In genomic region chr8:62080195-62080802, GRCm38 (mm10) we compare ENCODE assay signal across 8 mouse cellular contexts. TPM values are rescaled to one million over a fixed set of nuclear protein-coding genes. Genes with fewer than 3 reads are reported as not detected.
A peak's percentile ranks its signal among the peaks of the same experiment; 100 is the strongest.
DNase-seq lines count a peak whose midpoint lies in the region; ATAC-seq and TF ChIP-seq lines count a peak whose summit lies in the region.

No protein-coding gene starts in this region.

- H3K4me1 ChIP-seq in midbrain, postnatal 0 days (ENCODE audit: insufficient read depth, low read length) = no peaks in the 10 kb centered on the region

- H3K4me2 ChIP-seq in midbrain, postnatal 0 days (ENCODE audit: low read depth, low read length, poor library complexity, severe bottlenecking) = no peak overlapping the region

- TF ChIP-seq CTCF in midbrain, postnatal 0 days (IDR thresholded peaks at IDR 0.05) = peak; percentile 85

- H3K36me3 ChIP-seq in midbrain, postnatal 0 days (ENCODE audit: insufficient read depth, low read length) = no peaks in the 10 kb centered on the region

- H3K9me3 ChIP-seq in midbrain, postnatal 0 days (ENCODE audit: low read length) = no peaks in the 10 kb centered on the region

- no peak overlapping the region for H3K4me3 ChIP-seq in midbrain, postnatal 0 days (ENCODE audit: low read depth, low read length)

- no peaks in the 10 kb centered on the region for H3K27me3 ChIP-seq in midbrain, postnatal 0 days (ENCODE audit: insufficient read depth, low read length)

- H3K27ac ChIP-seq in midbrain, postnatal 0 days (ENCODE audit: low read depth, low read length) = no peak overlapping the region

- no peak overlapping the region for H3K9ac ChIP-seq in midbrain, postnatal 0 days (replicated peaks; ENCODE audit: low read length, poor library complexity, severe bottlenecking)

- WGBS in midbrain, postnatal 0 days = 41% methylated on average over 3 of the region's 3 CpGs

- 0 out of 2 replicates have a peak, but pooled peaks have one; percentile 63 for ATAC-seq in midbrain, postnatal 0 days (ENCODE audit: low FRiP score)

- DNase-seq in left cerebral cortex, adult 11 months (ENCODE audit: low spot score) = peak; percentile 31
- DNase-seq in left cerebral cortex, adult 8-10 months (ENCODE audit: low spot score in 2 of 2) = no peak
- DNase-seq in NIH3T3 (ENCODE audit: low read depth) = peak; percentile 78
- DNase-seq in fibroblast of lung, adult 2 months (ENCODE audit: low read depth) = peak; percentile 5
- peak; percentile 88 for DNase-seq in midbrain, postnatal 0 days (ENCODE audit: low spot score)
- DNase-seq in testis, postnatal 14 days (ENCODE audit: low spot score) = no peak
- no peak for DNase-seq in cerebellum, adult 9-11 months
- no peak for DNase-seq in adrenal gland, postnatal 4 days (ENCODE audit: low spot score in 2 of 2)

RNA-seq across cellular contexts. Expression of gene Anxa10, which starts 42.7 kb away (rescaled TPM):
- total RNA-seq in left cerebral cortex, adult 8-10 months (2022) = not detected
- 0.33 TPM in 1 of 2 replicates, not detected in the other for total RNA-seq in midbrain, postnatal 0 days (2014; rRNA removed)
- polyA plus RNA-seq in midbrain, postnatal 0 days (2015; fragmentation: Nextera tagmentation; extraction: Ambion mirVana) = 0.12 TPM in 1 of 2 replicates, not detected in the other
- not detected for total RNA-seq in adrenal gland, postnatal 4 days (2021)

Comparison
In these comparisons a context has a peak if more than half of its experiments do, and no peak if none do; other contexts are left out.
1. DNase-seq: peak in left cerebral cortex, adult 11 months (single experiment), NIH3T3 (single experiment), fibroblast of lung, adult 2 months (single experiment) and midbrain, postnatal 0 days (single experiment); none in left cerebral cortex, adult 8-10 months (0 of 2), testis, postnatal 14 days (single experiment), cerebellum, adult 9-11 months (single experiment) and adrenal gland, postnatal 4 days (0 of 2).